Mouse (Mus musculus): ENCODE results near the gene Trim31.

- TF ChIP-seq CTCF (IDR thresholded peaks at IDR 0.05; ENCODE audit: control insufficient read depth, insufficient read depth, insufficient read length) (no peak), USF1 (IDR thresholded peaks at IDR 0.05; ENCODE audit: low read depth) (no peak)
Measured at GRCm38 (mm10) chr17:36920239-36920638, 22.3 kb downstream of the Trim31 start.

All from C2C12 (cell line).